Mouse (Mus musculus) c-Kit-positive CD71-positive TER-119-negative erythroid progenitor cells, embryonic 14.5 days (primary cell): ENCODE results near the gene Iqgap2.

Source experiments
- DNase-seq: peaks from one replicate; pipeline ENCODE4 v3.0.0-alpha.2; 2013; ENCODE audit warnings: low read depth

Gene Iqgap2

GRCm38 (mm10) chr13:95884455-95884854 lies 7.3 kb downstream of the Iqgap2 start:
- DNase-seq: no peak

GRCm38 (mm10) chr13:95882001-95882400 lies 9.7 kb downstream of the Iqgap2 start:
- DNase-seq: no peak

- no peak for DNase-seq
Observed at GRCm38 (mm10) chr13:95881427-95881826, 10.3 kb downstream of the Iqgap2 start.

GRCm38 (mm10) chr13:95880633-95881032 lies 11.1 kb downstream of the Iqgap2 start:
- DNase-seq: no peak

- DNase-seq: no peak
Observed at GRCm38 (mm10) chr13:95871993-95872392, 19.7 kb downstream of the Iqgap2 start.

GRCm38 (mm10) chr13:95870626-95871025 lies 21.1 kb downstream of the Iqgap2 start:
- DNase-seq: no peak

- no peak for DNase-seq
Observed at GRCm38 (mm10) chr13:95868896-95869540, 22.7 kb downstream of the Iqgap2 start.

- no peak for DNase-seq
Observed at GRCm38 (mm10) chr13:95862201-95862600, 29.5 kb downstream of the Iqgap2 start.

GRCm38 (mm10) chr13:95859271-95859670 lies 32.5 kb downstream of the Iqgap2 start:
- DNase-seq: no peak

GRCm38 (mm10) chr13:95858866-95859265 lies 32.9 kb downstream of the Iqgap2 start:
- DNase-seq: no peak

GRCm38 (mm10) chr13:95855537-95855936 lies 36.2 kb downstream of the Iqgap2 start:
- no peak for DNase-seq

- DNase-seq: no peak
Observed at GRCm38 (mm10) chr13:95851611-95852010, 40.1 kb downstream of the Iqgap2 start.

GRCm38 (mm10) chr13:95850451-95850850 lies 41.3 kb downstream of the Iqgap2 start:
- no peak for DNase-seq

- DNase-seq: no peak
Observed at GRCm38 (mm10) chr13:95849501-95850007, 42.2 kb downstream of the Iqgap2 start.

GRCm38 (mm10) chr13:95846364-95846763 lies 45.4 kb downstream of the Iqgap2 start:
- DNase-seq: no peak

GRCm38 (mm10) chr13:95844950-95845349 lies 46.8 kb downstream of the Iqgap2 start:
- DNase-seq: no peak

GRCm38 (mm10) chr13:95843411-95844026 lies 48.2 kb downstream of the Iqgap2 start:
- DNase-seq: no peak

GRCm38 (mm10) chr13:95842803-95843202 lies 48.9 kb downstream of the Iqgap2 start:
- DNase-seq: no peak

- no peak for DNase-seq
Observed at GRCm38 (mm10) chr13:95841946-95842345, 49.8 kb downstream of the Iqgap2 start.

- DNase-seq: no peak
Observed at GRCm38 (mm10) chr13:95836944-95837343, 54.8 kb downstream of the Iqgap2 start.

- DNase-seq: no peak
Observed at GRCm38 (mm10) chr13:95833473-95833872, 58.2 kb downstream of the Iqgap2 start.

- DNase-seq: no peak
Observed at GRCm38 (mm10) chr13:95832712-95833111, 59.0 kb downstream of the Iqgap2 start.

GRCm38 (mm10) chr13:95831760-95832159 lies 60.0 kb downstream of the Iqgap2 start:
- DNase-seq: no peak
